Mouse (Mus musculus) brain, embryonic 14.5 days (tissue): ENCODE measurements around the gene Gpr22.

ENCODE experiments used
- CTCF ChIP-seq: fragments of 200-500 bp; IDR thresholded peaks from 2 replicates; pipeline ENCODE4 v1.5.1; 2012; ENCODE audit warnings: inconsistent platforms, mild to moderate bottlenecking, moderate library complexity, borderline replicate concordance; ENCODE audit not compliant: insufficient read depth, insufficient read length; ENCODE audit errors: extremely low read depth
- POLR2A ChIP-seq: fragments of 200-500 bp; IDR thresholded peaks from 2 replicates; pipeline ENCODE4 v1.6.1; 2012; ENCODE audit warnings: mild to moderate bottlenecking, inconsistent platforms, borderline replicate concordance; ENCODE audit not compliant: poor library complexity, insufficient read depth, insufficient read length, severe bottlenecking; ENCODE audit errors: extremely low read depth

DNA sequence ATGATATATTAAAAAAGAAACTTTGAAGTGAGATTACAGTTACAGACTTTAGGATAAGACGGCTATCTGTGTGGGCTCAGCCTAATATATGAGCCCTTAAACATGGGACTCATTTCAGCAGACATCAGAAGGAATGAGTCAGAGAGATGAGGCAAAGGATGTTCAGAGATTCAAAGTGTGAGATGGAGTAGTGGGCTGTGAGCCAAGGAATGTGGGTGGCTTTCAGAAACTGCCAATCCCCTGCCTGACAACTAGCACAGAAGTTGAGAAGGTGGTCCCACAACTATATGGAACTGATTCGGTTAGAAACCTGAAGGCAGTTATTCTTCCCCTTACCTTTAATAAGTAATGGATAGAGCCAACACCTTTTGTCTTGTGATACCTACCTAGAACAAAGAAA lies 20.9 kb upstream of the Gpr22 start:
- TF ChIP-seq CTCF (no peak), POLR2A (no peak)
